Mouse (Mus musculus) cerebellum, adult 11 months (tissue): ENCODE measurements at regions not wholly inside any gene's neighbourhood (a gene's known extent, or its start where the extent isn't known, plus 50 kb on each side); places are given as distances from the start of the nearest gene placed in this dataset.

Experiments used
- DNase-seq: peaks from one replicate; pipeline ENCODE4 v3.0.0; 2022

- no peak for DNase-seq
Measured at GRCm38 (mm10) chr2:166351581-166351980, 196.1 kb upstream of the Sulf2 start.

- no peak for DNase-seq
Measured at GRCm38 (mm10) chr2:166348654-166349053, 193.2 kb upstream of the Sulf2 start.

- DNase-seq: no peak
Measured at GRCm38 (mm10) chr2:166346421-166347182, 191.1 kb upstream of the Sulf2 start.

GRCm38 (mm10) chr2:166343551-166344340 lies 188.3 kb upstream of the Sulf2 start:
- no peak for DNase-seq

GRCm38 (mm10) chr2:166342407-166342806 lies 186.9 kb upstream of the Sulf2 start:
- DNase-seq: no peak

GRCm38 (mm10) chr2:166340196-166340595 lies 184.7 kb upstream of the Sulf2 start:
- no peak for DNase-seq

- DNase-seq: no peak
Measured at GRCm38 (mm10) chr2:166339427-166339826, 184.0 kb upstream of the Sulf2 start.

GRCm38 (mm10) chr2:166338396-166339085 lies 183.1 kb upstream of the Sulf2 start:
- no peak for DNase-seq

- no peak for DNase-seq
Measured at GRCm38 (mm10) chr2:166337666-166338065, 182.2 kb upstream of the Sulf2 start.

GRCm38 (mm10) chr2:166335702-166336101 lies 180.2 kb upstream of the Sulf2 start:
- DNase-seq: no peak

- DNase-seq: no peak
Measured at GRCm38 (mm10) chr2:166334559-166334958, 179.1 kb upstream of the Sulf2 start.

GRCm38 (mm10) chr2:166333818-166334217 lies 178.4 kb upstream of the Sulf2 start:
- DNase-seq: no peak

- DNase-seq: no peak
Measured at GRCm38 (mm10) chr2:166332748-166333417, 177.4 kb upstream of the Sulf2 start.

- no peak for DNase-seq
Measured at GRCm38 (mm10) chr2:166331192-166331591, 175.7 kb upstream of the Sulf2 start.

- DNase-seq: no peak
Measured at GRCm38 (mm10) chr2:166330364-166330763, 174.9 kb upstream of the Sulf2 start.

- DNase-seq: no peak
Measured at GRCm38 (mm10) chr2:166329556-166330340, 174.3 kb upstream of the Sulf2 start.

- DNase-seq: no peak
Measured at GRCm38 (mm10) chr2:166326932-166327331, 171.5 kb upstream of the Sulf2 start.

GRCm38 (mm10) chr2:166324954-166325353 lies 169.5 kb upstream of the Sulf2 start:
- DNase-seq: no peak

- DNase-seq: no peak
Measured at GRCm38 (mm10) chr2:166324439-166324838, 169.0 kb upstream of the Sulf2 start.

- DNase-seq: no peak
Measured at GRCm38 (mm10) chr2:166322668-166323043, 167.2 kb upstream of the Sulf2 start.

- DNase-seq: no peak
Measured at GRCm38 (mm10) chr2:166321992-166322667, 166.7 kb upstream of the Sulf2 start.
